Mouse (Mus musculus) C2C12 (cell line): ENCODE measurements around the gene Kcnmb1. TPM values are rescaled to one million over a fixed set of nuclear protein-coding genes. Genes with fewer than 3 reads are reported as not detected.

Experiments
- H3K27me3 ChIP-seq: one replicate; pipeline ENCODE4 v1.6.1; 2011; ENCODE audit not compliant: control insufficient read depth, insufficient read depth, insufficient read length
- H3K36me3 ChIP-seq: one replicate; pipeline ENCODE4 v1.6.1; 2011; ENCODE audit not compliant: control insufficient read depth, insufficient read depth
- H3K4me3 ChIP-seq: one replicate; pipeline ENCODE4 v1.5.1; 2011; ENCODE audit warnings: mild to moderate bottlenecking, control low read depth; ENCODE audit not compliant: poor library complexity, insufficient read depth, severe bottlenecking
- H3K79me2 ChIP-seq: one replicate; pipeline ENCODE4 v1.6.1; 2011; ENCODE audit not compliant: control insufficient read depth, insufficient read depth
- H3K79me3 ChIP-seq: one replicate; pipeline ENCODE4 v1.6.1; 2011; ENCODE audit warnings: low read depth, control low read depth
- H3ac ChIP-seq: one replicate; pipeline ENCODE3; 2011; ENCODE audit warnings: low read depth; ENCODE audit not compliant: control insufficient read depth, insufficient read length
- CEBPB ChIP-seq: IDR thresholded peaks from one replicate; pipeline ENCODE4 v1.6.1; 2011; ENCODE audit warnings: low read depth, mild to moderate bottlenecking, control low read depth, moderate library complexity
- CTCF ChIP-seq: IDR thresholded peaks from one replicate; pipeline ENCODE4 v1.5.1; 2011; ENCODE audit not compliant: control insufficient read depth, insufficient read depth, insufficient read length
- FOSL1 ChIP-seq: IDR thresholded peaks from one replicate; pipeline ENCODE4 v1.8.0; 2011; ENCODE audit warnings: mild to moderate bottlenecking, low read length; ENCODE audit not compliant: poor library complexity, insufficient read depth, severe bottlenecking
- MAX ChIP-seq: IDR thresholded peaks from one replicate; pipeline ENCODE4 v1.6.1; 2011; ENCODE audit warnings: mild to moderate bottlenecking, control low read depth
- MYOD1 ChIP-seq: IDR thresholded peaks from one replicate; pipeline ENCODE4 v1.6.1; 2011; ENCODE audit warnings: low read depth; ENCODE audit not compliant: control insufficient read depth, insufficient read length
- MYOG ChIP-seq: IDR thresholded peaks from one replicate; pipeline ENCODE4 v1.6.1; 2011; ENCODE audit not compliant: control insufficient read depth, insufficient read length; ENCODE audit errors: extremely low read depth
- USF1 ChIP-seq: IDR thresholded peaks from one replicate; pipeline ENCODE4 v1.6.1; 2011; ENCODE audit warnings: low read depth, mild to moderate bottlenecking, control low read depth, moderate library complexity
- long read RNA-seq, 2 experiments: library from polyadenylated mRNA; unstranded; transcript quantifications; one replicate each; pipeline ENCODE4 v2.0.0; 2019 to 2020
- polyA plus RNA-seq: library from polyadenylated mRNA; unstranded; fragments of >200 nt; fragmentation: generic; extraction: Trizol; gene quantifications from one replicate; pipeline ENCODE4 v1.2.1, GENCODE M21; 2012; ENCODE audit warnings: missing spikeins

Gene Kcnmb1
- 0.12 TPM for polyA plus RNA-seq
- long read RNA-seq, experiment 1, full-length matches to known transcripts: 1 of 1 reads
- long read RNA-seq, experiment 1, partial matches to known transcripts: 0 of 1 reads
- long read RNA-seq, experiment 1, other reads (novel, unspliced or antisense): 0 of 1 reads
- long read RNA-seq, experiment 2, full-length matches to known transcripts: 1 of 1 reads
- long read RNA-seq, experiment 2, partial matches to known transcripts: 0 of 1 reads
- long read RNA-seq, experiment 2, other reads (novel, unspliced or antisense): 0 of 1 reads

DNA sequence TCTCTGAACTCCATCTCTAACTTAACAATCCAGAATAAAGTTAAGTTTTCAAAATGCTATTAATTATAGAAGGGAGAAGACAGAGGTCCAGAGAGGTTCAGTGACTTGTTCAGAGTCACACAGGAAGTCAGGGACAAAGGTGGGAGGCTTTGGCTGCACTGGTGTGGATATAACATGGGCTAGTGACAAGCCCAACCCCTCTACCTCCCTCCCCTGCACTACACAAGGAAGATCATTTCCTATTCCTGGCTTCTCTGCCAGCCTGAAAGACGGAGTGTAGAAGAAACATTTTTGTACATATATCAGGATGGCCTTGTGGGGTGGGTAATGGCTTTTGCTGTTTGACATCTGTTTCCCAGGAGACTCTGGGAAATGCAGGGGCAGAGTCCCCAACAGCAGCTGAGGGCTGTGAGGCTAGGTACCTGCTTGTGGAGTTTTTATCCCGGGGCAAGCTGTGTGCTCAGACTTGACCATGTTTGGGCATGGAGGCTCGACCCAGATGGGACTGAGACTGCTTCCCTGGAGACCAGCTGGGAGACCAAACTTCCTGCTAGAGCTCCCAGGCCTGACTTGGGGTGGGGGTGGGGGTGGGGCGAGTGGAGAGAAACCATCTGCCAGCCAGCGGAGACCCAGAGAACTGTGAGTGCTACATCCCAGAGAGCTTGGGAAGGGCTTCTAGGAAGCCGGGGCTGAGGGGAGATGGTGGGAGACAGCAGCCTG is at the start of gene Kcnmb1:
Gene Kcnmb1, plus strand, starts transcription at position 326 of the 720 bp plus-strand sequence.
- no peaks in the 10 kb centered on the region for H3K79me3 ChIP-seq
- no peak for TF ChIP-seq CTCF
- no peak for TF ChIP-seq MAX
- no peak for TF ChIP-seq CEBPB
- TF ChIP-seq USF1: no peak
- no peak for TF ChIP-seq MYOD1
- TF ChIP-seq FOSL1: no peak
- no peak for TF ChIP-seq MYOG
- H3K4me3 ChIP-seq: no peak within 1 kb of the TSS
- no peaks in the 10 kb centered on the region for H3K27me3 ChIP-seq
- no peaks in the 10 kb centered on the region for H3K79me2 ChIP-seq
- H3ac ChIP-seq: no peak within 1 kb of the TSS
- H3K36me3 ChIP-seq: no peaks in the 10 kb centered on the region

DNA sequence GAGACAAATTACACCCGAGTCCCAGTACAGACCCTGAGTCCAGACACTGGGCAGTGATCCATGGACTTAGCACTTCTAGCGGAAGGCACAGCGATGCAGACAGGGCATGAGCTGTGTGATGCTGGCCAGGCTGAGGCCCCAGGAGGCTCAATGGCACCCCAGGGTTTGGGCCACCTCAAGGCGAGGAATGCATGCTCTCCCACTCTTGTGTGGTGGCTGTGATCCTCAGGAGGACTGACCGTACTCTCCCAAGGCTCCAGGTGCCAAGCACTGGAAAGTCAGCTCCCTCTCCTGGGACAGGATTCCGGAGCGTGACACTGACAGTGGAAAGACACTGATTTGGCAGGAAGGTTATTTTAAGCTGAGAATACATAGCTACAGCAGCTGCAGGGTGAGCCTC is 49.8 kb upstream of the Kcnmb1 start:
- Histone ChIP-seq H3ac (no peak overlapping the region), H3K27me3 (peaks cover 9% of the 10 kb centered on the region), H3K79me3 (no peaks in the 10 kb centered on the region), H3K79me2 (no peaks in the 10 kb centered on the region), H3K36me3 (no peaks in the 10 kb centered on the region), H3K4me3 (no peak overlapping the region)
- no peak for TF ChIP-seq FOSL1
- no peak for TF ChIP-seq CTCF
- no peak for TF ChIP-seq CEBPB
- no peak for TF ChIP-seq USF1
- no peak for TF ChIP-seq MYOD1
- TF ChIP-seq MYOG: no peak
- TF ChIP-seq MAX: no peak

DNA sequence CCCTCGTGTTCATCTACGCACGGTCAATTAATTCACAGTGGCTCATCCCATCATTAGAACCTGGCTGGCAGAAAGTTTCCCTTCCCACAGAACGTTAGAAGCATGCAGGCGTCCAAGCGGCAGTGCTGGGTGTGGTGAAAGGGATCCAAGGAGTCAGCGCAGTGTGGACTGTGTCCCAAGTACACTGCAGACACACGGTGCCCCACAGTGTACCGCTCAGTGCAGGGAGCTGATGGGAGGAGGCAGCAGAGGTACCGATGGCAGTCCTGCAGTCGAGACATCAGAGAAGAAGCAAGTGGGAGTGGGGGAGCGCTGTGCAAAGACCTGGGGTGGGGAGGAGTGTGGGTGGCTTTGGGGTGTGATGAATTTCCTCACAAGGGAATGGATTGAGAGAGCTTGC is 48.6 kb upstream of the Kcnmb1 start:
- Histone ChIP-seq H3K27me3 (peaks cover 9% of the 10 kb centered on the region), H3K36me3 (no peaks in the 10 kb centered on the region), H3ac (no peak overlapping the region), H3K79me3 (no peaks in the 10 kb centered on the region), H3K79me2 (no peaks in the 10 kb centered on the region), H3K4me3 (no peak overlapping the region)
- no peak for TF ChIP-seq MYOG

DNA sequence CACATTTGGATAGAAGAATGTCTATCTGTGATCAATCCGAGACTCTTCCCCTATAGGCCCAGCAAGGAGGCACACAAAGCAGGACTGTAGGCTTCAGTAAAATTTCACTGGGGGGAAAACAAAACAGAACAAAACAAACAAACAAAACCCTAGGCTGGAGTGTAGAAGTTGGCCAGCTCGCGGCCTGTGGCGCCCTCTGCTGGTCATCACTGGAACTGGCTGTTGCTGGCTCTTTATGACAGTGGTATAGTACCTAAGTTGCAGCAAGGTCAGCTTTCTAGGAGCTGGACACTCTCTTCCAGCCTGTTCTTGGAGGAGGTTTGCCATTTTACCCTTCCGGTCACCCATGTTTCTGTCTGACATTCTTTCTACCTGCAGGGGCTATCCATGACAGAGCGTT is 45.2 kb upstream of the Kcnmb1 start:
- Histone ChIP-seq H3ac (no peak overlapping the region), H3K4me3 (no peak overlapping the region)

DNA sequence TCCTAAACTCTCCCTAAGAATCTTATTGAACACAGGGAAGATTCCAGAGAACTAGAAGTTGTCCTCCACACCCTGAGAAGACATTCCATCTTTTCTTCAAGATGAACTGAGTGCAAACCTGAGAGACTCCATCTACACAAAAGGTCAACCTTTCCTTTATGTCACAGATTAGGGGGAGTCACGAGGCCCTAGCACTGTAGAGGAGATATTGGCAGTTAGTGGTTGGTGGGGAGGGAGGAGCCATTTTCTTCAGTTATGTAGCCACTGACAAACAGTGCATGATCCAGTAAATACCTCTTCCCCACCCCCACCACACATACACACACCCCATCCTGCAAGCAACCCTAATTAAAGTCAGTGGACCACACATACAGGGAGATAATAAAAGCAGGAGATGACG is 44.4 kb upstream of the Kcnmb1 start:
- Histone ChIP-seq H3K4me3 (no peak overlapping the region), H3K36me3 (no peaks in the 10 kb centered on the region), H3K79me3 (no peaks in the 10 kb centered on the region), H3K27me3 (peaks cover 20% of the 10 kb centered on the region), H3K79me2 (no peaks in the 10 kb centered on the region), H3ac (no peak overlapping the region)
- no peak for TF ChIP-seq MYOD1
- TF ChIP-seq CEBPB: no peak
- TF ChIP-seq MYOG: no peak
- TF ChIP-seq MAX: no peak

More for the DNA sequence above, 45.2 kb upstream of the Kcnmb1 start:
- TF ChIP-seq CTCF (peak; percentile 88), FOSL1 (no peak)
- Histone ChIP-seq H3K36me3 (no peaks in the 10 kb centered on the region), H3K79me2 (no peaks in the 10 kb centered on the region), H3K79me3 (no peaks in the 10 kb centered on the region), H3K27me3 (peaks cover 20% of the 10 kb centered on the region)

DNA sequence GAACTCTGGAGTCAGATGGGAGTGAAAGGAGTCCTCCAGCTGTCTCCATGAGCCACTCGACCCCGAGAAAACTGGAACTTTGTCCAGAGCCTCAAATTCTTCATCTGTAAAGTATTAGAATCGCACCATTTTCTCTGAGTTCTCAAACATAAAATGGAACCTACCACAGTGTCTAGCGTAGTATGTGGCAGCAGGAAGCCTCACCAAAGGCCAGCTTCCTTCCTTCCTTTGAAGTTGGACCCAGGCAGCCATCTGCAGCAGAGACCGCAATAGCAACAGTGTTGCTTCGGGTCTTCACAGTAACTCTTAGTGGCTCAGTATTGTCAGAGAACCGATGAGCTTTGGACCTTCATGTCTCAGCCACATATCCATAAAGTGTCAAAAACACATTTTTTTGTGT is 43.0 kb upstream of the Kcnmb1 start:
- Histone ChIP-seq H3K79me2 (no peaks in the 10 kb centered on the region), H3ac (no peak overlapping the region), H3K4me3 (no peak overlapping the region), H3K79me3 (no peaks in the 10 kb centered on the region), H3K27me3 (peaks cover 11% of the 10 kb centered on the region), H3K36me3 (no peaks in the 10 kb centered on the region)
- TF ChIP-seq MAX (no peak), MYOD1 (no peak), CTCF (no peak), CEBPB (no peak), USF1 (no peak), FOSL1 (no peak), MYOG (no peak)
